Mouse (Mus musculus) cortical plate, adult 2 months (tissue): ENCODE data around the gene 1700001O22Rik.

Source experiments
- CTCF ChIP-seq: fragments of 200-500 bp; IDR thresholded peaks from 2 replicates; pipeline ENCODE4 v1.5.1; 2011; ENCODE audit warnings: mild to moderate bottlenecking, control low read depth, low read length; ENCODE audit not compliant: insufficient read depth; ENCODE audit errors: extremely low read depth
- POLR2A ChIP-seq: fragments of 200-500 bp; IDR thresholded peaks from 2 replicates; pipeline ENCODE4 v1.6.1; 2011; ENCODE audit warnings: mild to moderate bottlenecking, low read length, control low read depth; ENCODE audit not compliant: insufficient read depth; ENCODE audit errors: extremely low read depth

GRCm38 (mm10) chr2:30750025-30750424, 53.4 kb downstream of the 1700001O22Rik start:
- TF ChIP-seq CTCF (no peak), POLR2A (no peak)
